Mouse (Mus musculus): ENCODE measurements around the gene Sltm.
"Not testable (repeated sequence)": the region's sequence is repeated elsewhere in the genome, so short reads cannot be mapped to it uniquely, and the experiment has no call there.

The Sltm gene

DNA sequence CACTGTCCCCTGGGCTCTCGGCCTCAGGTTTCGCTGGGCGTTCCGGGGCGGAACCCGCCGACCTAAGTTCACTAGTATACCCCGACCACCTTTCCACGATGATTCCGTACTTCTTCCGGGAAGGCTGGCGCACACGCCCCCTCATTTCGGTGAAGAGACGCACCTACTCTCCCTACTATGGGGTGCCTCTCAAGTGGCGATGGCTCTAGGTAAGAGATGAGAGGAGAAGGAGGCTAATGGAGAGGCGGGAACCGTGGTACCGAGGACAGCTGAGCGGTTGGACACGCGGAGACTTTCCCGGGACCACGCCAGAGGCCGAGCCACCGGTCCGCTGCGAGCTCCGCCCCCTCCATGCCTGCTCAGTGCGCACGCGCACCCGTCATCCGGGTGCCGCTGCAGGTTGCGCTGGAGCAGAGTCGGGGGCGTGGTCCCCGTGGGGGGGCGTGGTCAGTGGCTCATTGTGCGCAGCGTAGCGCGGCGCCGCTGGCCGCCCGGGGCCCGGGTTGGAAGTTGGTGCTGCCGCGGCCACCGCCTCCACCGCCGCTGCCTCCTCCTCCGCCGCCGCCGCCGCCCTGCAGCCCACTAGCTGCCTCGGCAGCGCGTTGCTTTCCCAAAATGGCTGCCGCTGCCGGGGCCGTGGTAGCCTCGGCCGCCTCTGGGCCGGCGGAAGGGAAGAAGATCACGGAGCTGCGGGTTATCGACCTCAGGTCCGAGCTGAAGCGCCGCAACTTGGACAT, at the start of gene Sltm:
Gene Sltm (plus strand): TSS at position 450 of the 737 bp plus-strand sequence.
- DNase-seq (ENCODE audit: low spot score) = peak; percentile 96

GRCm38 (mm10) chr9:70493038-70493437, 49.5 kb upstream of the Sltm start:
- no peak for DNase-seq (ENCODE audit: low spot score)

GRCm38 (mm10) chr9:70496990-70497389, 45.6 kb upstream of the Sltm start:
- DNase-seq (ENCODE audit: low spot score) = no peak

- peak; percentile 6 for DNase-seq (ENCODE audit: low spot score)
These were observed 40.1 kb upstream of the Sltm start for GRCm38 (mm10) chr9:70502284-70503014.

GRCm38 (mm10) chr9:70503015-70503603, 39.4 kb upstream of the Sltm start:
- DNase-seq (ENCODE audit: low spot score) = no peak

DNA sequence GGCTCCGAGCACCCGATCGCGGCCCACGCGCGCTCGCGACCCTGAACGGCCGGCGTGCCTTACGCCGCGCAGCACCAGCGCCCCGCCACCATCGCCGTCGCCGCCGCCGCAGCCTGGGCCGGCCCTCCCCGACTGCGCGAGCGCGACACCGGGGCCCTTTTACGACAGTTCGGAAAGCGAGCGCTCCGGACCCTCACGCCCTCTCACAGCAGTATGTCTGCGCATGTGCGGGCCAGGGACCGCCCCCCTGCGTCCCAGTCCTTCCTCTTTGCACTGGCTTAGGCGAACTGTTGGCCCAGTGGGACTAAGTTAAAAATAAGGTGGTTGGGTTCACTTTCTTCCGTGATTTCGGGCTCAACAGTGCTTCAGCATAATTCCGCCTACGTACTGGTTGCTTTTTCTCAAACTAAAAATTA, 38.9 kb upstream of the Sltm start, which contains the start of gene Rnf111:
Gene Rnf111 (minus strand): TSS at position 100 of the 416 bp plus-strand sequence.
- peak; percentile 95 for DNase-seq (ENCODE audit: low spot score)

GRCm38 (mm10) chr9:70506186-70506585, 36.4 kb upstream of the Sltm start:
- no peak for DNase-seq (ENCODE audit: low spot score)

DNA sequence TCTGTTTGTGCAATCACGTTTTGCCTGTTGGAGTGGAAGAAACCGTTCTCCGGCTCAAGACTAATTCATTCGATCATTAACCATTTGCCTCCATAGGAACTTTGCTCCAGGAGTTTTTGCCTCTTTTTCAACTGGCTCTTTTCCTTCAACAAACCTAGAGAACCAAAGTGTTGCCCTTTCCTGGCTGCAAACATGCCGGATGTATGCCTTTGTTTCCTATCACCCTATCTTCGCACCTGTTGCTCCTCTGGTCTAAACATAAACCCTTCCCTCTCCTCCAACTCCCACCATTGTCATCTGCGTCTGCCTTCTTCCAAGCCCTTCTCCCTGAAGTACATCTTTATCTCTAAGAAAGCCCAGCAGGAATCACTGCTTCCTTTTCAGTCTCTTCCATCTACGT, 35.8 kb upstream of the Sltm start:
- no peak for DNase-seq (ENCODE audit: low spot score)

GRCm38 (mm10) chr9:70509906-70510525, 32.5 kb upstream of the Sltm start:
- no peak for DNase-seq (ENCODE audit: low spot score)

DNA sequence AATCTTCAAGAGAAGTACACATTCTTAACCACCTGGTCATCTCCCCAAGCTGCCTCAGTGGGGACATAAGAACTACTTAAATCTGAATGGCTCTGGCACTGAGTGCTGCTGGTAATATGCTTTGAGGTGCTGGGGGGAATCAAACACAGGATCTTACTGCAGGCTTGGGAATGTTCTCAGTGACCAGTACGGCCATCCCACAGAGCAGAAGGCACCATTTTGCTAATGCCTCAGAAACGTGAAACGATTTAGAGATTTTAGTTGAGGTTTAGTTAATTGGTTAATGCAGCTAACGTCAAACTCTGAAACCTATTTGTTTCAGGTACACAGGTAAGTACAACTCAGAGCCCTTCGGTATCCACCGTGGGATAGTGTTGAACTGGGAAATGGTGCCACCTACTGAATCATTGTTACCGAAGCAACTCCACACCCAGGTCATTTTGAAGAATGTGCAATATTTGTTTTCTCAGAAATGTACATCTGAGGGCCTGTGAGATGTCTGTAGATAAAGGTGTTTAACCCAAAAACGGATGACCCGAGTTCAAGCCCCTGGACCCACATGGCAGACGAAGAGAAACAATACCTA, 31.5 kb upstream of the Sltm start:
- DNase-seq (ENCODE audit: low spot score) = no peak

GRCm38 (mm10) chr9:70511681-70512080, 30.9 kb upstream of the Sltm start:
- no peak for DNase-seq (ENCODE audit: low spot score)

DNA sequence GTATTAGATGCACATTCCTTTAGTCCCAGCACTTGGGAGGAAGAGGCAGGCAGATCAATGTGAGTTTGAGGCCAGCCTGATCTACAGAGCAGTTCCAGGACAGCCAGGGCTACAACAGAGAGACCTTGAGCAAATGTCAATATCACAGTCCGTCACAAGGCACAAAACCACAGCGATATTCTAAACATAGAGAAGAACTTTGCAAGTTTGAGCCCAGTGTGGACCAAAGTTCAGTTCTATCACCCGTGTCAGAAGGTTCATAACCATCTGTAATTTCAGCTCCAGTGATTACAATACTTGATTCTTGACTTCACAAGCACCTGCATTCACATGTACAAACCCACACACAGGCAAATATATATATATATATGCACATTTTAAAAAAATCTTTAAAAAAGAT, 21.9 kb upstream of the Sltm start:
- no peak for DNase-seq (ENCODE audit: low spot score)

GRCm38 (mm10) chr9:70523813-70524212, 18.7 kb upstream of the Sltm start:
- DNase-seq (ENCODE audit: low spot score) = no peak

- DNase-seq (ENCODE audit: low spot score) = no peak
These were observed 18.2 kb upstream of the Sltm start for GRCm38 (mm10) chr9:70524366-70524765.

DNA sequence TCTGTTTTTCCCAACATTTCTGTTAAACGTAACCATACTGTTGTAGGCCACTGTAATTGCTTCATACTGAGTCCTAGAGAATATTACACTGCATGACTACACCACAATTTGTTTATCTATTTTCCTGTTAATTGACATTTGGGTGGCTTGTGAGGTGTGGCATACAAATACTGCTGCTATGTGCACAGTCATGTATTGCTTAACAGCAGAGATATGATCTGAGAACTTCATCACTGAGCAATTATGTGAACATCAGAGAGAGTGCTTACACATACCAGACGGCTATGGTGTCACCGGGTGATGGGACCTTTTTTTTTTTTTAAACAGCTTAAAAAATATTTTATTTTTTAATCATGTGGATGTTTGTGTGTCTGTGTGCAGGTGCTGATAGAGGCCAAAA, 9.2 kb upstream of the Sltm start:
- DNase-seq (ENCODE audit: low spot score) = peak; percentile 26

DNA sequence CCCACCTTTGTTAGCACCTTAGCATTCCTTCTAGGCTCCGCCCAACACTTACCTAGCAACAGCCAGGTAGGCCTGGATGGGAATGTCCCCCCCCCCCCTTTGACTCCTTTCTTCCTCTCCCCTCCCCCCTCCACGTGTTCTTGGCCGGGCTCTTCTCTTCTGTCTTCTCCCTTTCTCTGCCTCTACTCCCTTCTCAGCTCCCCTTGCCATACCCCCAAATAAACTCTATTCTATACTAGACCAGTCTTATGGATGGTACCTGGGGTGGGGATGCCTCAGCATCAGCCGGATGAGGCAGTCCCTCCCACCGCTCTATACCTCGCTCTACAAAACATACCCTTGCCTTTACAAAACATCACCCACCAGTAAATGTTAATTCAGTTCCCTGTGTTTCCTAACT, 970 bp upstream of the Sltm start:
- DNase-seq (ENCODE audit: low spot score) = peak; percentile 8

DNA sequence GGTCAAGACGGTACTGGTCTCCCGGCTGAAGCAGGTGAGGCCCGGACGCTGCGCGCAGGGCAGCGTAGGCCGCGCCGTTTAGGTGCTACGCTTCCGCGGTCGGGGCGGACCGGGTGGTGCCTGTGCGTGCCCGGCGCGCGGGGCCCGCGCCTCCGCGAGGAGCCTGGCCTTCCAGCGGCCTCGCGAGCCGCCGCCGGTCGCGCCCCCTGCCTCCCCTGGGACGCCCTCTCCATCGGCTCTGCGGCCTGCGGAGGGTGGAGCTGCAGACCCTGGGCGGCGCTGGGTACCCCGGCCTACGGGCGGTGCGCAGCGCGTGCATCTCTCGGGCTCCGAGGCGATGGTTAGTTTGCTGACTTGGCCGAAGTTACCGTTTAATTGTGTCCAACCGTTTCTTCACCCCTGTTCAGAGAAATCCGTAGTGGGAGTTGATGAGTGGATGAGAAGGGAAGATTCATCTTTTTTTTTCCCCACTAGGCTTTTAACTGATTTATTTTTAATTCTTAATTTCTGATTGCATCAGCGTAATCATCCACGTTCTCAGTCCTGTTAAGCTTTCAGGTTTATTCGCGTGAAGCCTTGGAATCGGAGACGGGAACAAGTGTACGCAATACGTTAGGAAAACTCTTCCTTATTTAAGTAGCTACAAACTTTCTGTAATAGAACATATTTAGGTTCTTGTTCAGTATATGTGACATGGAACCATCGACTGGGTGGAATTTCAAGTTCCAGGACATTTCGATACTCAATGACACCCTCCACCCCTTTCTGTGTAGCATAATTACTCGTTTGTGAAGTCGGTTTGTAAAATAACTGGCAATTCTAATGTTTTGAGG, 710 bp downstream of the Sltm start:
- peak; percentile 88 for DNase-seq (ENCODE audit: low spot score)

GRCm38 (mm10) chr9:70543985-70544384, 1.4 kb downstream of the Sltm start:
- no peak for DNase-seq (ENCODE audit: low spot score)

DNA sequence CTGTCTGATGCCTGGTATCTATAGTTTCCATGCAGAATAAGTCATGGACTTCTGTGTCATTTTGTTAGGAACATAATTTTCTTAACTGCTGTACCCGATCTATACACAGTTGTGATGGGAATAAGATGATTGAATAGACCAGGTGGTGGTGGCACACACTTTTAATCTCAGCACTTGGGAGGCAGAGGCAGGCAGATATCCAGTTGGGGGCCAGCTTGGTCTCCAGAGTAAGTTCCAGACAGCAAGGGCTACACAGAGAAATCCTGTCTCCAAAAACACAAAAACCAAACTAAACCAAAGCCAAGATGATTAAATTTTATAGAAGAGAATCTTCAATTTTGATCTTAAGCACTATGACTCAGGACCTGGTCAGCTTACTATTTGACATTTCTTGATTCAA, 2.3 kb downstream of the Sltm start:
- DNase-seq (ENCODE audit: low spot score) = no peak

- DNase-seq (ENCODE audit: low spot score) = not testable (repeated sequence)
These were observed 4.0 kb downstream of the Sltm start for GRCm38 (mm10) chr9:70546576-70546975.

GRCm38 (mm10) chr9:70548304-70548703, 5.8 kb downstream of the Sltm start:
- peak; percentile 39 for DNase-seq (ENCODE audit: low spot score)

Data from MN1 (cell line).